Mouse (Mus musculus): ENCODE data around the gene Pm20d1. TPM values are rescaled to one million over a fixed set of nuclear protein-coding genes. Genes with fewer than 3 reads are reported as not detected.

Pm20d1 gene
- polyA plus RNA-seq, 1 experiment from 2014 or later: 0.82 TPM

- H3K27me3 ChIP-seq: no peaks in the 10 kb centered on the region
- H3K36me3 ChIP-seq: no peaks in the 10 kb centered on the region
- 65% methylated on average over 9 of the region's 9 CpGs for WGBS
- peak; percentile 38; the same call in 1 of the 2 replicates for ATAC-seq (ENCODE audit: low FRiP score, low read depth)
- H3K4me3 ChIP-seq: no peak overlapping the region
- no peak overlapping the region for H3K9ac ChIP-seq (replicated peaks)
- H3K4me2 ChIP-seq (replicated peaks): no peak overlapping the region
- H3K9me3 ChIP-seq: no peaks in the 10 kb centered on the region
- H3K4me1 ChIP-seq: peaks cover 2% of the 10 kb centered on the region; the same call in 1 of the 2 replicates
- H3K27ac ChIP-seq (replicated peaks): no peak overlapping the region
Measured at GRCm38 (mm10) chr1:131759667-131760427, 37.3 kb upstream of the Pm20d1 start.

GRCm38 (mm10) chr1:131760428-131760820 lies 36.8 kb upstream of the Pm20d1 start:
- H3K4me1 ChIP-seq: peaks cover 2% of the 10 kb centered on the region; the same call in 1 of the 2 replicates
- no peak for ATAC-seq (ENCODE audit: low FRiP score, low read depth)
- no peak overlapping the region for H3K4me2 ChIP-seq (replicated peaks)
- no peaks in the 10 kb centered on the region for H3K9me3 ChIP-seq
- H3K36me3 ChIP-seq: no peaks in the 10 kb centered on the region
- no peaks in the 10 kb centered on the region for H3K27me3 ChIP-seq
- no peak overlapping the region for H3K27ac ChIP-seq (replicated peaks)
- no peak overlapping the region for H3K9ac ChIP-seq (replicated peaks)
- no peak overlapping the region for H3K4me3 ChIP-seq
- 92% methylated on average over 3 of the region's 3 CpGs for WGBS

GRCm38 (mm10) chr1:131761079-131761831 lies 35.9 kb upstream of the Pm20d1 start:
- Histone ChIP-seq H3K4me1 (peaks cover 2% of the 10 kb centered on the region; the same call in 1 of the 2 replicates), H3K9ac (replicated peaks) (no peak overlapping the region), H3K36me3 (no peaks in the 10 kb centered on the region), H3K27ac (replicated peaks) (no peak overlapping the region), H3K27me3 (no peaks in the 10 kb centered on the region), H3K4me3 (no peak overlapping the region), H3K4me2 (replicated peaks) (no peak overlapping the region), H3K9me3 (no peaks in the 10 kb centered on the region)
- WGBS: 88% methylated on average over 13 of the region's 13 CpGs
- no peak for ATAC-seq (ENCODE audit: low FRiP score, low read depth)

GRCm38 (mm10) chr1:131763683-131764082 lies 33.5 kb upstream of the Pm20d1 start:
- Histone ChIP-seq H3K9me3 (no peaks in the 10 kb centered on the region), H3K4me2 (replicated peaks) (no peak overlapping the region), H3K27ac (replicated peaks) (no peak overlapping the region), H3K27me3 (no peaks in the 10 kb centered on the region; the same call in 1 of the 2 replicates), H3K4me1 (peaks cover 1% of the 10 kb centered on the region; the same call in 1 of the 2 replicates), H3K9ac (replicated peaks) (no peak overlapping the region), H3K36me3 (no peaks in the 10 kb centered on the region), H3K4me3 (no peak overlapping the region)
- 62% methylated on average over 9 of the region's 9 CpGs for WGBS
- ATAC-seq (ENCODE audit: low FRiP score, low read depth): no peak

- Histone ChIP-seq H3K27me3 (no peaks in the 10 kb centered on the region; the same call in 1 of the 2 replicates), H3K4me3 (no peak overlapping the region), H3K4me2 (replicated peaks) (no peak overlapping the region), H3K9me3 (no peaks in the 10 kb centered on the region), H3K27ac (replicated peaks) (no peak overlapping the region), H3K4me1 (no peaks in the 10 kb centered on the region; the same call in 1 of the 2 replicates), H3K36me3 (no peaks in the 10 kb centered on the region), H3K9ac (replicated peaks) (no peak overlapping the region)
- WGBS: 63% methylated on average over 8 of the region's 8 CpGs
- ATAC-seq (ENCODE audit: low FRiP score, low read depth): no peak
Measured at GRCm38 (mm10) chr1:131764581-131765338, 32.4 kb upstream of the Pm20d1 start.

GRCm38 (mm10) chr1:131765357-131766001 lies 31.7 kb upstream of the Pm20d1 start:
- Histone ChIP-seq H3K4me1 (peaks cover 1% of the 10 kb centered on the region; the same call in 1 of the 2 replicates), H3K9me3 (no peaks in the 10 kb centered on the region), H3K27ac (replicated peaks) (no peak overlapping the region), H3K27me3 (no peaks in the 10 kb centered on the region; the same call in 1 of the 2 replicates), H3K4me3 (no peak overlapping the region), H3K4me2 (replicated peaks) (peak overlapping the region; percentile 21; the same call in 1 of the 2 replicates), H3K9ac (replicated peaks) (no peak overlapping the region), H3K36me3 (no peaks in the 10 kb centered on the region)
- ATAC-seq (ENCODE audit: low FRiP score, low read depth): 0 out of 2 replicates have a peak, but pooled peaks have one; percentile 56
- 12% methylated on average over 11 of the region's 11 CpGs for WGBS

GRCm38 (mm10) chr1:131769296-131769695 lies 27.9 kb upstream of the Pm20d1 start:
- Histone ChIP-seq H3K9ac (replicated peaks) (no peak overlapping the region), H3K4me2 (replicated peaks) (no peak overlapping the region), H3K4me1 (peaks cover 6% of the 10 kb centered on the region; the same call in 1 of the 2 replicates), H3K27me3 (no peaks in the 10 kb centered on the region; the same call in 1 of the 2 replicates), H3K9me3 (no peaks in the 10 kb centered on the region), H3K27ac (replicated peaks) (no peak overlapping the region), H3K4me3 (no peak overlapping the region), H3K36me3 (no peaks in the 10 kb centered on the region)
- WGBS: 79% methylated on average over 3 of the region's 3 CpGs
- ATAC-seq (ENCODE audit: low FRiP score, low read depth): no peak

GRCm38 (mm10) chr1:131770656-131771055 lies 26.5 kb upstream of the Pm20d1 start:
- Histone ChIP-seq H3K4me3 (no peak overlapping the region), H3K27me3 (no peaks in the 10 kb centered on the region; the same call in 1 of the 2 replicates), H3K36me3 (no peaks in the 10 kb centered on the region), H3K4me2 (replicated peaks) (no peak overlapping the region), H3K27ac (replicated peaks) (no peak overlapping the region), H3K9me3 (no peaks in the 10 kb centered on the region), H3K9ac (replicated peaks) (no peak overlapping the region), H3K4me1 (peaks cover 6% of the 10 kb centered on the region; the same call in 1 of the 2 replicates)
- 74% methylated on average over 4 of the region's 4 CpGs for WGBS
- ATAC-seq (ENCODE audit: low FRiP score, low read depth): no peak

- no peaks in the 10 kb centered on the region; the same call in 1 of the 2 replicates for H3K27me3 ChIP-seq
- H3K27ac ChIP-seq (replicated peaks): no peak overlapping the region
- peaks cover 6% of the 10 kb centered on the region; the same call in 1 of the 2 replicates for H3K4me1 ChIP-seq
- H3K36me3 ChIP-seq: no peaks in the 10 kb centered on the region
- H3K9me3 ChIP-seq: no peaks in the 10 kb centered on the region
- H3K4me3 ChIP-seq: no peak overlapping the region
- no peak overlapping the region for H3K9ac ChIP-seq (replicated peaks)
- no peak overlapping the region for H3K4me2 ChIP-seq (replicated peaks)
- no peak for ATAC-seq (ENCODE audit: low FRiP score, low read depth)
Measured at GRCm38 (mm10) chr1:131771440-131771839, 25.7 kb upstream of the Pm20d1 start.

- Histone ChIP-seq H3K36me3 (no peaks in the 10 kb centered on the region), H3K9ac (replicated peaks) (no peak overlapping the region), H3K27me3 (no peaks in the 10 kb centered on the region; the same call in none of the 2 replicates), H3K4me3 (no peak overlapping the region), H3K9me3 (no peaks in the 10 kb centered on the region), H3K4me1 (peaks cover 6% of the 10 kb centered on the region), H3K27ac (replicated peaks) (no peak overlapping the region), H3K4me2 (replicated peaks) (no peak overlapping the region)
- WGBS: 17% methylated on average over 3 of the region's 3 CpGs
- 0 out of 2 replicates have a peak, but pooled peaks have one; percentile 30 for ATAC-seq (ENCODE audit: low FRiP score, low read depth)
Measured at GRCm38 (mm10) chr1:131794591-131794990, 2.6 kb upstream of the Pm20d1 start.

GRCm38 (mm10) chr1:131795171-131795570 lies 2.0 kb upstream of the Pm20d1 start:
- no peak overlapping the region for H3K4me3 ChIP-seq
- ATAC-seq (ENCODE audit: low FRiP score, low read depth): no peak
- H3K27me3 ChIP-seq: no peaks in the 10 kb centered on the region; the same call in none of the 2 replicates
- H3K36me3 ChIP-seq: no peaks in the 10 kb centered on the region
- no peak overlapping the region for H3K4me2 ChIP-seq (replicated peaks)
- no peaks in the 10 kb centered on the region for H3K9me3 ChIP-seq
- WGBS: 93% methylated on average over 3 of the region's 3 CpGs
- H3K4me1 ChIP-seq: peaks cover 6% of the 10 kb centered on the region
- no peak overlapping the region for H3K9ac ChIP-seq (replicated peaks)
- H3K27ac ChIP-seq (replicated peaks): no peak overlapping the region
